Mouse (Mus musculus) inflammation-experienced regulatory T-cells, adult 6 months (primary cell): ENCODE results near the gene Ptpdc1. TPM values are rescaled to one million over a fixed set of nuclear protein-coding genes. Genes with fewer than 3 reads are reported as not detected.

ENCODE experiments used
- ATAC-seq: one replicate; pipeline ENCODE4 v1.8.0; 2017
- polyA plus RNA-seq, 3 experiments: library from polyadenylated mRNA; unstranded; fragments of 100-300 nt; shearing (Covaris generic); gene quantifications; one replicate each; pipeline ENCODE4 v1.2.1; 2017

Gene Ptpdc1
- polyA plus RNA-seq: 1 to 10 TPM in 2 of 3 experiments, under 1 TPM in 1; 0.11 to 1.4 (median 1.2) TPM

DNA sequence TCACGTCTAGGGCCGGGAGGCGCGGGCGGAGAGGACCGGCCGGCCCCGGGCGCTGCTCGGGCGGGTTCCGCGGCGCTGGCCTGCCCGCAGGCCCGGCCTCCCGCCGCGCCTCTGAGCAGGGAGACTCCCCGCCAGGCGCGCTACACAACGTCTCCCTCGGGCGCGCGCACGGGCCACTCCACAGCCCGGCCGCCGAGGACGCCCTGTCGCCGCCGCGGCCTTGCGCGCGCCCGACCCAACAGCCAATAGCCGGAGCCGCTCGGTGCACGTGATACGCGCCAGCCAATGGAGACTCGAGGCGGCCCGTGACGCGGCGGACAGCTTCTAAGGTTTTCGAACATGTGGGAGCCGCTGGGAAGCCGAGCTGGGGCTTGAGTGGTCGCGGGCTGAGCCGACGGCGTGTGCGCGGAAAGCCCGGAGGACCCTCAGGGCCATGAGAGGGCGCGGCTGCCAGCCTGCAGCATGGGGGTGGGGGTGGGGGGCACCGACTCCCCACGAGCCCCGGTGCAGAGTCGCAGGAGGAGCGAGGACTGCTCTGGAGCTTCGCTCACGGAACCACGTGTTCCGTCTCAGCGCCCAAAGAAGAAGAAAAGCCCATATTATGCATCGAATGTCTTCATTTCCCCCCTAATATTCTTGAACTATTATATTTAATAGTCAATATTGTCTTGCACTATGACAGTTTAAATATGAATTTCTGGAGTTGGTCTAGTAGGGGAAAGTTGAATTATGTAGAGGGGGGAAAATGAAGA lies at the start of gene Ptpdc1:
Ptpdc1 (minus strand) TSS at position 232 of the 752 bp plus-strand sequence.
- peak; percentile 99 for ATAC-seq

DNA sequence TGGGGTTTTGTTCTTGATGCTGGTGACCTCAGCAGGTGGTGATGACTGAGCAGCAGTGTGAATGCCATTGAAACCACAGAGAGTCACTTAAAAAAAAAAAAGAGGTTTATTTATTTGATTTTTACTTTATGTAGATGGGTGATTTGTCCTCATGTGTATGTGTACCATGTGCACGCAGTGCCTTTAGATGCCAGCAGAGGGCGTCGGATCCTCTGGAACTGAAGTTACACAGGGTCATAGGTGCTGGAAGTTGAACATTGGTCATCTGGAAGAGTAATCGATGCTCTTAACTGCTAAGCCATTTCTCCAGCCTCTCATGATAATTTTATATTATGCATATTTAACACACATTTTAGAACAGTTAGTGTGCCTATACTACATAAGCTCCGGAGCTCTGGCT lies 49.1 kb upstream of the Ptpdc1 start:
- no peak for ATAC-seq

DNA sequence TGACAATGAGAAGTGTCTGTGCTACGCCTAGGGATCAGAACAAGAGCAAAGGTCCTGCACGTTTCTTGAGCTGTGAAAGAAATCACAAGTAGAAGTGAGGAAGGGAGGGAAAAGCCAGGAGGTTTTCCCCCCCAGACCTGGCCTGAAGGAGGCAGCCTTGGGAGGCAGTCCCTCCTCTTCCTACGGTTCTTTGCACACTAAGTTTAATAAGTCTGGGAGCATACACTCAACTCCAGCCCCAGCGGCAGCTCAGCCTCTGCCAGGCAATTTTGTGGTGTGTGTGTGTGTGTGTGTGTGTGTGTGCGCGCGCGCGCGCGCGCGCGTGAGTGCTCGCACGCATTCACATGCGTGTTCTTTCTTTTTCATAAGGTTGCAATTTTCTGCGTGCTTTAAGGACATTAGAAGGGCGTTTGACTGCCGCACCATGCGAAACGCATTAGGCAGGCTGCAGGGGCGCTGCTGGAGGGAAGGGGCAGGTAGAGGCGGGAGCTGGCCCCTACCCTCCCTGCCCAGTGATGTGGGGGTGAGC lies 46.9 kb upstream of the Ptpdc1 start:
- no peak for ATAC-seq

DNA sequence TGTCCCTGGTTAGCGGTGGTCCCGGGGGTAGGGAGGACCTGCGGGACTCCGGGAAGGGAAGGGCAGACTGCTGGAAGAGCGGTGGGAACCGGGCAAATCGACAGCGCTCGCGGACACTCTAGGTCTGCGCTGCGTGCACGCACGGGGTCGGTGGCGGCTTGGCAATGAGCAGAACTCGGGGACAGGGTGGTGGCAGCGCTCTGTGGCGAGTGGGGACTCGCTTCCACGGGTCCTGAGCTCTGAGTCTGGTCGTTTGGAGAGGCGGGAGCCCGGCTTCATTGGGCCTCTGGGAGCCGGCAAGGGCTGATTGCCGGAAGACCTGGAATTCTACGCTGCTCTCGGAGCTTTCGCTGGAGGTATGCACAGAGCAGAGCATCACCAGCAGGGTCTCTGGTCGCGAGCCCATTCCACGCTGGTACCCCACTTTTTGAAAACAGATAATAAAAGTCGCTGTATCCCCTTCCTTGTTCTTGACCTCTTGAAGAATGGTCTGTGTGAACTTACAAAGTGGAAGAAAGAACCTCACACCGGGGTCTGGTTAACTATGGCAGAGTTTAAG lies 43.6 kb upstream of the Ptpdc1 start:
- ATAC-seq: no peak

DNA sequence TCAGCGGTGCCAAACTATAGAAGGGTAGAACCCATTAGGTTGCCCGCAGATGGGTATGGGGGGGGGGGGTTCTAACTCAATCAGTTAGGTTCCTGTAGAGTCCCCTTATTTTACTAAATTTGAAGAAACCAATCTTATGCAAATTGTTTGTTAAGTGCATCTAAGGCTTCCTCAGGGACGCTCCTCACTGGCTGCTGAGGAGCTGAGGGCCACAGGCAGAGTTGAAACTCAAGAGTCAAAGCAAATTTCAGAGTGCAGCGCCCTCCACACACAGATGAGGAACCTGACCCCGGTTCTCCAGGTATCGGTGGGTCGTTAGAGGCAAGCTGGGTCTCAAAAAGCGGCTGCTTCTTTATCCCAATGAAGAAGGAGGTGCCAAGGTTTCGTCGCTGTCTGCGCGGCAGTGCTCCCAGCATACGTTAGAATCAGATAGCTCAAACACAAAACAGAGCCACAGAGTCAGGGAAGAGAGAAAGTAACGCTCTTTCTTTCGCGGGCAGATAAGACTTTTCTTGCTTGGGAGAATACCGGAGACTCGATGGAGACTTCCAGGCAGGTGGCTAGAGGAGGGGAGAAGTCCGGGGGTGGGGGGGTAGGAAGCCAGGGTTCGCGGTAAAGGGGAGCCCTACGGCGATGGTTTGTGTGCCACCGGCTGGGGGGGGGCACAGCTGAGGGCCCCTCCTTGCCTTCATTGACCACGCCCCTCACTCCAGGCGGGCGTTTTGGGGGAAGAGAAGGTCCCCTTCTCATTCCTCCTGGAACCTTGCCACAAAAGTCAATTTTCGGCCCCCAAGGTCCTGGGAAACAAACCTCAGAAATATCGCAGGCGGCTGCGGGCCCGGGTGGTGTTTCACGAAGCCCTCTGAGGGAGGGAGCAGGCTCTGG lies 42.9 kb upstream of the Ptpdc1 start:
- no peak for ATAC-seq

DNA sequence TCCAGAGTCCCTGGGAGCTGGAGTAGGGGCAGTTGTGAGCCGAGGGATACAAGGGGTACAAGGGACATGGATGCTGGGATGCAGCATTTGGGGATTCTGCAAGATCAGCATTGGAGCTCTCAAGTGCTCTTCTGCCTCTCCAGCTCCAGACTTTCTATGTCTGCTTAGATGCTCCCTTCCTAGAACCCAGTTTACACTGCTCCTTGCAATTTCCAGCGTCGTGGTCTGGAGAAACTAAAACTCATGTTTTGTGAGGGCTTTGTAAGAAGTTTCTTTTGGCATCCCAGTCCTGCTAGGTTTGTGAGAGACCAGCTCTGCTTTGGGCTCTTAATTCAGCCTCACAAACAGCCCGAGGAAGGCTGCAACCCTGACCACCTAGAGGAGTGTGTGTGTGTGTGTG lies 42.0 kb upstream of the Ptpdc1 start:
- no peak for ATAC-seq

DNA sequence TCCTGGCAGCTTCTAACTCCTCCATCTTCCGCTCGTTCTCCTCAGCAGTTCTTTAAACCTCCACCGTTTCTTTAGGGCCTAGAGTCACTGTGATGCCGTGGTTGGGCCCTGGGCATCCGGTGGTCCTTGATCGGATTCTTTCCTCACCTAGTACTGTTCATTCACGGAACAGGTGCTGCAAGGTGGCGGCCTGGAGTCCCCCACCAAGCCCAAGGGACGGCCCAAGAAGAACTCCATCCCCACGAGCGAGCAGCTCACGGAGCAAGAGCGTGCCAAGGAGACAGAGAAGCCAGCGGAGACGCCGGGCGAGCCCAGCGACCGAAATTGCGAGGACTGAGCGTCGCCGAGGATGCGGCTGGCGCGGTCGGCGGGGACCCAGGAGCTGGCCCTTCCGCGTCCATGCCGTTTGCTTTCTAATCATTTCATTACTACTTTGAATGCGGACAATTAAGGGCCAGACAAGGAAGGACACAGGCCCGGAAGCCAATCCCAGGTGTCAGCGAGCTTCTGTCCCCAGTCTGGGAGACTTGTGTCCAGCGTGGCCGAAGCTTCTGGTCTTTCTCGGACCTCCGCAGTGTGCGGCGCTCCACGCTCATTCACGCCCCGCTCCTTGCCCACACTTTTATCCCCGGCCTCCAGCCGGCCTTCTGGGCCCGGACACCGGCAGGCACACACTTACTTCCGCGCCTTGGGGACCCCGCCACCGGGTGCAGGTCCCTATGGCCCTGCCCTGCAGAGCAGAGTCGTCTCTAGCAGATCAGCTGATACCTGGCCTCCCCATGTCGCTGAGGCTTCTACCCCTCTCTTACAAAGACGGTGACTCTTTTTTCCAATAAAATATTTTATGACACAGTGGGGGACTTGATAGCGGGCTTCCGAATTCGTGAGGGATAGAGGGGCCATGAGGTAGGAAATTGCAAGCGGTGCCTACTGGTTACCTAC lies 40.5 kb upstream of the Ptpdc1 start:
- no peak for ATAC-seq

DNA sequence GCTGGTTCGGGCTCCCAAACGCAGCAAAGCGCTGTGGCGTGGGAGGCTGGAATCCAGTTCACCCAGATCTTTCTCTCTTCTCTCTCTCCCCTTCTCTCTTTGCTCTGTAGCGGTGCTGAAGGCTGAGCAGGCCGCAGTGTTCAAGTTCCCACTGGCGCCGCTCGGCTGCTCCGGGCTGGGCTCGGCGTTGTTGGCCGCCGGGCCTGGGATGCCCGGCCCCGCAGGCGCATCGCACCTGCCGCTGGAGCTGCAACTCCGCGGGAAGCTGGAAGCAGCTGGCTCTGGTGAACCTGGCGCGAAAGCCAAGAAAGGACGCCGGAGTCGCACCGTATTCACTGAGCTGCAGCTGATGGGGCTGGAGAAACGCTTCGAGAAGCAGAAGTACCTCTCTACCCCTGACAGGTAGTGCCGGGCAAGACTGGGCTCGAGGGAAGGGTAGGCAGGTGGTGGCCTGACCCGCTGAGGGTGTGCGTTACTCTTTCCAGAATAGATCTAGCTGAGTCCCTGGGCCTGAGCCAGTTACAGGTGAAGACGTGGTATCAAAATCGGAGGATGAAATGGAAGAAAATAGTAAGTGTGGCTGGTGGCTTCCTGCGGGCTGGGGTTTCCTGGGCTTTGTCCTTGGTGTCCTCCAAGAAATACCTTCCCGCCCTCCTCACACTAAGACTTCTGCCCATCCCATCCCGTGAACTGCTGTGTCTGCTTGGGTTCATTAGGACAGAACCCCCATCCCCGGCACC lies 39.6 kb upstream of the Ptpdc1 start:
- no peak for ATAC-seq

DNA sequence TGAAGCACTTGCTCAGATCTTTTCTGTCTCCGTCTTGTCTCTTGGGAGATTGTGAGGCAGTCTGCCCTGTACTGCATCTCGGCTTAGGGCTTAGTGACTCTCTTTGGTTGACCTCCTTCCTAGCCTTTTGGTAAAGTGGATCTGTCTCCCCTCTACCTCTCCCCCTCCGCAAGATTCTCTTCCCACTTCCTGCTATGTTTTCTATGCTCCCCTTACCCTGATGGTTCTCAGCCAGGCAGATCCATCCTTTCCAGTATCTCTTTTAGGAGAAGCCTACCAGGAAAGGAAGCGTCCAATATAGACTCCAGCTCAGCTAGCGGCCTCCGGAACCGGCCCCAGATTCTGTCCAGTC lies 38.5 kb upstream of the Ptpdc1 start:
- ATAC-seq: no peak

DNA sequence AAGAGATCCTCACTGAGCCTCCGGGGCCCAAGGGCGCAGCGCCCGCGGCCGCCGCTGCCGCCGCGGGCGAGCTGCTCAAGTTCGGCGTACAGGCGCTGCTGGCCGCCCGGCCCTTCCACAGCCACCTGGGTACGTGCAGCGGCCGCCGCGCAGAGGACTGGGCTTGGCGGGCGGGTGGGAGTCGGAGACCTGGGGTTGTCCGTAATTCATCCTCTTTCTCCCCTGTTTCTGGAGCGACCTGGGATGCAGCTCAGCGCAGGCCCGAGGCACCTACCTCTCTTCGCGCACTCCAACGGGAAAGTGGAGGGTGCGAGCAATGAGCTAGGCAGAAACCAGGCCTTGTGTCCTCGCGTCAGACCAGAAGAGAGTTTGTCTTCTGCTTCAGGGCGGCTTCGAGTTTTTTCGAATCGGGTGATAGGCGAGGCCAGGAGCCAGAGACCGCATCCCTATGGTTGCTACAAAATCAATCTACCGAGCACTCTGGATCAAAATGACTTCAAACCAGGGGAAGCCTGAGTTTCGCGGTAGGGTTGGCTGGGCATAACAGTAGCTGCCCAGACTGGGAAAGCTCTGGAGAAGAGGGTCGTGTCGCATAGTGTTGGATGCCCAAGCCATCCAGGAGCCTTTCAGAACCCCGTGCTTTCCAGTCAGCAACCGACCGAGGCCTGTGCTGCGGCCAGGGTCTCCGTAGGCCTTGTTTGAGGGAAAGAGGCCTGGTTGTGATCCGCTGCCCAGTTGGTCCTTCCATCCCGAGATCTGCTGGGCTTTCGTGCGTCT lies 37.9 kb upstream of the Ptpdc1 start:
- no peak for ATAC-seq

DNA sequence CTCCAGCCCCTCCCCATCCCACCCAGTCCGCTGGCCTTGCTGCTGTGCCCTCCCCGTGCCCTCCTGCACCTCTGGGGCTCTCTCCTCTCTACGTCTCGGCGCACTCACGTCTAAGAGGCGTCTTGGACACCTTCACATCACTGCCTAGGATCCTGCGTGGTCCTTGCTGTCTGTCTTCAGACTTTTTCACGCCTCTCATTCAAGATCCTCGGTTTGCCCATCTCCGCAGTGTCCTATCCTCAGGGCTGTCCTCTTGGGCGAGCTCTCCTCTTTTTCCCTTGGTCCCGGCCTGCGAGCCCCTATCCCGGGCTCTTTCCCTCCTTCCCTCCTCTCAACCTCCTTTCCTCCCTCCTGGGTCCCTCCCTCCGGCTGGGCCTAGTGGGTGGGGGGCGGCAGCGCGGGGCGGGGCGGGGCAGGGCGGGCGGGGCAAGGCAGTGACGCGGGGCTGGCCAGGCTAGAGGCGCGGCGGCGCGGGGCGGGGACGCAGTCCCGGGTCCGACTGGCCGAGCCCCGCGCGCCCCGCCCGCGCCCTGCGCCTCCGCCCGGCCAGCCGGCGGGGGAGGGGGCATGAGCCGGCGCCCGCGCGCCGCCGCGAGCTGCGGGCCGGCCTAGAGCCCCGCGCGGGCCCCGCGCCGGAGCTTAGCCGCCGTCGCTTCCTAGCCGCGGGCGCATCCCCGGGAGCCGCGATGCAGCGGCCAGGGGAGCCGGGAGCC lies 37.1 kb upstream of the Ptpdc1 start, which contains the start of gene Barx1:
Barx1 (plus strand) TSS at position 568 of the 713 bp plus-strand sequence.
- no peak for ATAC-seq

DNA sequence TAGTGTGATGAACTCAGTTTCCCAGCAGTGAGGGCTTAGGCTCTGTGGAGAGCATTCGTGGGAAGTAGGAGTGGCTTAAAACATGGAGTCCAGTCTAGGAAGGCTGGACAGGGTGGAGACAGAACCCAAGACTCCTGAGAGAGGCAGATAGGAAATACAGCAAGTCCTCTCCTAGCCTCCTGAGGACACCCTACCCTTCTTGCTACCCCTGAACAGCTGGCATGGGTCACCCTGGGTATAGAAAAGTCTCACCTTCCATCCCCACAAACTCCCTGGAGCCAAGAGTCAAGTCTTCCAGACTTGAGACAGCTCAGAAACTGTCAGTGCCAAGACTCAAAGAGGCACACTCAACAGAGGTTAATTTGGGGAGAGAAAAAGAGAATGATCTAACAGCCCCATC lies 36.1 kb upstream of the Ptpdc1 start:
- no peak for ATAC-seq

DNA sequence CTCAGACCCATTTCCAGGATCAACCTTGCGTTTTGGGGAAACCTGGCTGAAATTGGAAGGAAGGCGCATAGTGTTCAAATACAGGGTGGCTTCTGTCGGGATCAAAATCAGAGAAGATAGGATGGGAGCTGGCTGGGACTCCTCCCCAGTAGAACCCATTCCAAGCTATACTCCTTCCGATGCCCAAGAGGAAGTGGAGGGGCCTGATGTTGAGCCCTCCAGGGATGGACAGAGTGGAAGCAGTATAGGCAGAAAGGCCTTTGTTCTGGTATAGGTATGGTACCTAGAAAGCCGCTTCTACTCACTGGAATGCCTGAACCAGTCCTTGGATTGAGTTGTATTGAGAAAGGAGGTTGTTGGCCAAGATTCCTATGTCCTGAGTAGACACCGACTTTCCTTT lies 35.3 kb upstream of the Ptpdc1 start:
- no peak for ATAC-seq

DNA sequence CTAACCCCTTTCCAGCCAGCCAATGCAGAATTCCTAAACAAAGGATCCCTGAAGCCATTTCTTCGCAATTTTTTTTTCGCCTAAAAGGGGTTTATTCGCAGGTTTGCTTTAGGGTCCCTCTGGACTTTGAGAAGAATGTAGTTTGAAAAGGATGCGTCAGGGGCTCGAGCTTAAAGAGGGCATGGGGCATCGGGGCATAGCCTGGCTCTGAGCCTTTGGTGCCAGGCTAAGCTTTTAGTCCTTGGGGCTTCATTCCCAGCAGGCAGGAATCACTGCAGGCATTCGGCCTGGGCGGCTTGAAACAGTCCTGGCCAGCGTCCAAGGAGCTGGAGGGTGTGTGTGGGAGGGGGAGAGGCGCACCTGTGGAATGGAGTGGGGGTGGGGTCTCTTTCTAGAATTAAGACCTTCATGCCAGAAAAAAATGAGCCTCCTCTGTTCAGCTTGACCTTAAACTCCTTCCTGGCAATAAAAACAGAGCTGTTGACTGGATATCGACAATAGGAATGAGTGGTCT lies 34.8 kb upstream of the Ptpdc1 start:
- ATAC-seq: no peak

DNA sequence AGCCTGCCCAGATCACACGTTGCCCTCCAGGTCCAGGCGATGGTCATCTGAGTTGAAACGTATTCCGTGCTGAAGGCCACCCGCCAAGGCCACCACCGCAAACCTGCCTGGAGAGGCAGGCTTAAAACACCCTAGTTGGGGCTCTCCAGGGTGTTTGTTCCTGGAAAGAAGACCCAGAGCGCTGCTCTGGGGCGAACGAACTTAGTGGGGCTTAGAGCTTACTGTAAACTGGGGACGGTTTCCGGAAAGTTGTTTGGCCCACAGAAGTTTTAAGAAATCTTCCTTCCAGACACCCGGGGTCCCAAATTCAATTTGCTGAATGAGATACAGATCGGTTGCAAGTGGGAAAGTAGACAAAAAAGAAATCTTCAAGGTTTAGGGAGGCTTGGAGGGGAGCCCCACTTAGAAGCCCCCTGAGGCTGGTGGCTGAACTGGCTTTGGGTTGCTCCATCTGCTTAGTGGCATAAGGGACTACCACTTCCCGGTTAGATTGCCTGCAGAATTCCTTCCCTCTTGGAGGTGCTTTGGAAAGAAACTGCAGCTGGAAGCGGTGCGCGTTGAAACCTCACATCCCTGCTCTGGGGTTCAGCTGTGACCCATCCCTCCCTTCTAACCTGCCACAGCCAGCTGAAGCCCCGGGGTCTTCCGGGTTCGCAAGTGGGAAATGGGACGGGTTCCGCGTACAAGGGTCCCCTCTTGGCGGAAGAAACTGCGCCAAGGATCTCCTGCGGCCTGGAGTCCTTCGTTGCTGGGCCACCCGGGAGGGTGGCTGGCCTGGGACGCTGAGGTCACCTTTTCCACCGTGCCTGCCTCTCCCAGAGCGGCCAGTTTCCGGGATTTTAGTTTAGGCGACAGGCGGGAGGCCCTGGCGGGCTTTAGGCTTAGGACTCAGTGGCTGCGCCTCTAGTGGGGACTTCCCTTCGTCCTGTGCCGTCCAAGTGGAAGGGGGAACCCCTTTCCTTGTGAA lies 34.1 kb upstream of the Ptpdc1 start:
- no peak for ATAC-seq

DNA sequence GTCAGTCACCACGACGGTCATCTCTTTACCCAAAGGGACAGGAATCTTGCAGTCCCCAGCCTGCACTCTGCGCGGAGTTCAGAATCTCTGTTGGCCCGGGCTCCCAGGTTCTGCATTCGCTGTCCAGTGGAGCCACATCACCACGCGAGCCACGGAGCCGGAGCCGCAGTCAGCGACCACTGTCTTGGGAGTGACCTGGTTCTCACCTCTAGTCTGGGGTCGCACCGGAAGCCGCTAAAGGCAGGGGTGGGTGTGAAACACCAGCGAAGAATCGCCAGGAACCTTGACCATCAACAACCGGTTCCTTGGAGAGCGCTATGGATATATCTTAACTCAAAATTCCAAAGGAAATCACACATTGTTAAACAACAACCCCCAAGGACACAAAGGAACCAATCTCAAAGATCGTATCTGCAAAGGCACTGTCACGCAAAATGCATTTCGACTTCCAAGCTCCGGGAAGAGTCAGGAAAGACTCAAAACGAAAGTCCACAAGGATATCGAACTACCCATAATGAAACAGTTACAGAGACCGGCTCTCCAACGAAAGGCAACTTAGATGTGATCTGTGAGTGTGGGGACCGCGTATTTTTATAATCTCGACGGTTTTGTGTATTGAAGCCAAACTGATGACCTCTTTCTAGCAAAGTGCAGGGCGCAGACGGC lies 33.3 kb upstream of the Ptpdc1 start:
- no peak for ATAC-seq

DNA sequence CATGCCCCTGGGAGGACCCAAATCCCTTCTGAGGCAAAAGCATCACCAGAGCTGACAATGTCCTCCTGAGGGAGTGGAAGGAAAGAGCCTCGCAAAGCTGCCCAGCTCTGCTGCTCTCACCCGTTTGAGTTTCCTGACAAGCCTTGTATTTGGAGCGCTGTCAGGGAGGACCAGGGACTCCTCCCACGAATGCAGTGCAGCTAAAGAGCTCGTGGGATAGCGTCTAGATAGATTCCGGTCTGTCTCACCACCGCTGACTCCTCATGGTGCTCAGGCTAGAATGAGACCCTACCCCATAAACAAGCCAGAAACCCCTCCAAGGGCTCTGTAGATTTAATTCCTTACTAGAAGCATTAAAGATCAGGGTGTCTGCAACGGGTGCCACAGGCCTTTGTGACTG lies 32.3 kb upstream of the Ptpdc1 start:
- no peak for ATAC-seq

DNA sequence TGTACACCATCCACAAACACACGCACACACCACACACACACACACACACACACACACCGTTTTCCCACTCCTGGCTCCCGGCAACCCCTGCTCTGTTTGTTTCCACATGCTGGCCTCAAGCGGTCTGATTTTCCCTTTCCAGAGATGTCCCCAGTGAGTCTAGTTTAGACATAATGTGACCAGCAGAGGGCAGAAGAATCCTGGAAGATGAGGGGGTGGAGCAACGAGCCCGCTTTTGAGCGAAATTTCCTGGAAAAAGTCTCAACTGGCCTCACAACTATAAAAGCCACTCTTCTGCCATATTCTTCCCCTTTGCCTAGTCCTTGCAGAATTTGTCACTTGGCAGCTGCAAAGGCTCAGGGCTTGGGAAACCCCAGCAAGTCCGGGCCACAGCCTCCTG lies 30.2 kb upstream of the Ptpdc1 start:
- peak; percentile 38 for ATAC-seq
